Mouse (Mus musculus) liver, postnatal 0 days (tissue): ENCODE results near the gene Klhl10.

Source experiments
- CTCF ChIP-seq: sonication (generic); IDR thresholded peaks from 2 replicates; pipeline ENCODE4 v1.5.1; 2016; ENCODE audit warnings: antibody characterized with exemption, low read depth
- EP300 ChIP-seq: IDR thresholded peaks from 2 replicates; pipeline ENCODE4 v1.6.1; 2016; ENCODE audit warnings: antibody characterized with exemption, low read depth, mild to moderate bottlenecking

GRCm38 (mm10) chr11:100414021-100414913, 27.4 kb upstream of the Klhl10 start, which contains the start of gene P3h4:
- TF ChIP-seq CTCF (peak; percentile 70), EP300 (no peak)
